Mouse (Mus musculus): ENCODE data around the gene 4930469K13Rik. TPM values are rescaled to one million over a fixed set of nuclear protein-coding genes. Genes with fewer than 3 reads are reported as not detected.
A peak's percentile ranks its signal among the peaks of the same experiment; 100 is the strongest.

Gene 4930469K13Rik
- polyA plus RNA-seq, 1 experiment from 2014 or later, result 0.91 TPM

- Histone ChIP-seq H3K4me2 (replicated peaks; ENCODE audit: low read depth, low read length) (no peak overlapping the region), H3K4me3 (ENCODE audit: low read depth, low read length) (no peak overlapping the region), H3K27me3 (ENCODE audit: control insufficient read depth, insufficient read depth, low read length) (no peaks in the 10 kb centered on the region), H3K36me3 (ENCODE audit: control insufficient read depth, insufficient read depth, low read length) (no peaks in the 10 kb centered on the region), H3K9me3 (ENCODE audit: control insufficient read depth, low read depth, low read length) (no peaks in the 10 kb centered on the region), H3K4me1 (ENCODE audit: control insufficient read depth, insufficient read depth, low read length) (no peaks in the 10 kb centered on the region), H3K27ac (ENCODE audit: low read length) (no peak overlapping the region), H3K9ac (replicated peaks; ENCODE audit: low read depth, low read length) (no peak overlapping the region)
- 73% methylated on average over 2 of the region's 2 CpGs for WGBS
- no peak for ATAC-seq (ENCODE audit: insufficient number of reproducible peaks, insufficient read depth, low FRiP score, low read depth)
Measured at GRCm38 (mm10) chr11:33975121-33975520, 123.2 kb downstream of the 4930469K13Rik start.

GRCm38 (mm10) chr11:33974341-33975040 lies 123.9 kb downstream of the 4930469K13Rik start:
- Histone ChIP-seq H3K4me2 (replicated peaks; ENCODE audit: low read depth, low read length) (no peak overlapping the region), H3K4me1 (ENCODE audit: control insufficient read depth, insufficient read depth, low read length) (no peaks in the 10 kb centered on the region), H3K9ac (replicated peaks; ENCODE audit: low read depth, low read length) (no peak overlapping the region), H3K9me3 (ENCODE audit: control insufficient read depth, low read depth, low read length) (no peaks in the 10 kb centered on the region), H3K27me3 (ENCODE audit: control insufficient read depth, insufficient read depth, low read length) (no peaks in the 10 kb centered on the region), H3K36me3 (ENCODE audit: control insufficient read depth, insufficient read depth, low read length) (no peaks in the 10 kb centered on the region), H3K4me3 (ENCODE audit: low read depth, low read length) (no peak overlapping the region), H3K27ac (ENCODE audit: low read length) (no peak overlapping the region)
- WGBS, result 32% methylated on average over 14 of the region's 14 CpGs
- no peak for ATAC-seq (ENCODE audit: insufficient number of reproducible peaks, insufficient read depth, low FRiP score, low read depth)

GRCm38 (mm10) chr11:33972114-33972513 lies 126.2 kb downstream of the 4930469K13Rik start:
- ATAC-seq (ENCODE audit: insufficient number of reproducible peaks, insufficient read depth, low FRiP score, low read depth), result no peak
- no peaks in the 10 kb centered on the region for H3K36me3 ChIP-seq (ENCODE audit: control insufficient read depth, insufficient read depth, low read length)

GRCm38 (mm10) chr11:33969199-33969598 lies 129.2 kb downstream of the 4930469K13Rik start:
- Histone ChIP-seq H3K4me1 (ENCODE audit: control insufficient read depth, insufficient read depth, low read length) (0 out of 2 replicates have a peak, but pooled peaks cover 4% of the 10 kb centered on the region), H3K9ac (replicated peaks; ENCODE audit: low read depth, low read length) (no peak overlapping the region), H3K27me3 (ENCODE audit: control insufficient read depth, insufficient read depth, low read length) (no peaks in the 10 kb centered on the region), H3K27ac (ENCODE audit: low read length) (no peak overlapping the region), H3K9me3 (ENCODE audit: control insufficient read depth, low read depth, low read length) (no peaks in the 10 kb centered on the region), H3K4me3 (ENCODE audit: low read depth, low read length) (no peak overlapping the region), H3K36me3 (ENCODE audit: control insufficient read depth, insufficient read depth, low read length) (no peaks in the 10 kb centered on the region), H3K4me2 (replicated peaks; ENCODE audit: low read depth, low read length) (no peak overlapping the region)
- 61% methylated on average over 3 of the region's 3 CpGs for WGBS
- no peak for ATAC-seq (ENCODE audit: insufficient number of reproducible peaks, insufficient read depth, low FRiP score, low read depth)

More at GRCm38 (mm10) chr11:33972114-33972513, 126.2 kb downstream of the 4930469K13Rik start:
- Histone ChIP-seq H3K9me3 (ENCODE audit: control insufficient read depth, low read depth, low read length) (no peaks in the 10 kb centered on the region), H3K4me2 (replicated peaks; ENCODE audit: low read depth, low read length) (no peak overlapping the region), H3K27ac (ENCODE audit: low read length) (no peak overlapping the region), H3K4me3 (ENCODE audit: low read depth, low read length) (no peak overlapping the region), H3K27me3 (ENCODE audit: control insufficient read depth, insufficient read depth, low read length) (no peaks in the 10 kb centered on the region), H3K9ac (replicated peaks; ENCODE audit: low read depth, low read length) (no peak overlapping the region), H3K4me1 (ENCODE audit: control insufficient read depth, insufficient read depth, low read length) (0 out of 2 replicates have a peak, but pooled peaks cover 4% of the 10 kb centered on the region)
- WGBS, result 88% methylated on average over 7 of the region's 7 CpGs

- no peaks in the 10 kb centered on the region for H3K36me3 ChIP-seq (ENCODE audit: control insufficient read depth, insufficient read depth, low read length)
- no peak overlapping the region for H3K4me3 ChIP-seq (ENCODE audit: low read depth, low read length)
- no peaks in the 10 kb centered on the region for H3K27me3 ChIP-seq (ENCODE audit: control insufficient read depth, insufficient read depth, low read length)
- 80% methylated on average over 4 of the region's 4 CpGs for WGBS
- H3K4me1 ChIP-seq (ENCODE audit: control insufficient read depth, insufficient read depth, low read length), result peaks cover 6% of the 10 kb centered on the region; the same call in 1 of the 2 replicates
- no peaks in the 10 kb centered on the region for H3K9me3 ChIP-seq (ENCODE audit: control insufficient read depth, low read depth, low read length)
- no peak overlapping the region for H3K4me2 ChIP-seq (replicated peaks; ENCODE audit: low read depth, low read length)
- no peak for ATAC-seq (ENCODE audit: insufficient number of reproducible peaks, insufficient read depth, low FRiP score, low read depth)
- no peak overlapping the region for H3K27ac ChIP-seq (ENCODE audit: low read length)
- H3K9ac ChIP-seq (replicated peaks; ENCODE audit: low read depth, low read length), result no peak overlapping the region
Measured at GRCm38 (mm10) chr11:33967708-33968107, 130.6 kb downstream of the 4930469K13Rik start.

DNA sequence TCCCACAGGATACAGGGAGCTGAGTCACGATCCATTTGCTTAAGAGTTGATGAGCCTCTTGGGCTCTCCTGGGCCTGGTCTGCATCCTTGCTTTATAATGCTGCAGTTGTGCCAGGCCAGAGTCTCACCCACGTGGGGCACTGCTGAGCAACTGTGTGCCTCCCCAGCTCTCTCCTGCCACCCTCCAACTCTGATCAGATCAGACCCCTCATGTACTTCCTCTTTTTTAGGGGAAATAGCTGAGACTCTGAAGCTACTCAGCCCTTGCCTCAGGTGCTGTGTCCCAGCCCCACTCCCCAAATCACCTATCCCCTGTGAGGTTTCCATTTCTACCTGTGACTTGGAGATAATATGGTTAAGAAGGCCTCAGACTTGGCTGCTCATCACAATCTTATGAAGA lies 133.0 kb downstream of the 4930469K13Rik start:
- no peaks in the 10 kb centered on the region for H3K9me3 ChIP-seq (ENCODE audit: control insufficient read depth, low read depth, low read length)
- no peak for ATAC-seq (ENCODE audit: insufficient number of reproducible peaks, insufficient read depth, low FRiP score, low read depth)
- H3K4me2 ChIP-seq (replicated peaks; ENCODE audit: low read depth, low read length), result no peak overlapping the region
- WGBS, result 62% methylated on average over 2 of the region's 2 CpGs
- no peak overlapping the region for H3K9ac ChIP-seq (replicated peaks; ENCODE audit: low read depth, low read length)
- H3K4me3 ChIP-seq (ENCODE audit: low read depth, low read length), result no peak overlapping the region
- H3K27me3 ChIP-seq (ENCODE audit: control insufficient read depth, insufficient read depth, low read length), result no peaks in the 10 kb centered on the region
- no peak overlapping the region for H3K27ac ChIP-seq (ENCODE audit: low read length)
- H3K4me1 ChIP-seq (ENCODE audit: control insufficient read depth, insufficient read depth, low read length), result peaks cover 8% of the 10 kb centered on the region; the same call in 1 of the 2 replicates
- H3K36me3 ChIP-seq (ENCODE audit: control insufficient read depth, insufficient read depth, low read length), result no peaks in the 10 kb centered on the region

DNA sequence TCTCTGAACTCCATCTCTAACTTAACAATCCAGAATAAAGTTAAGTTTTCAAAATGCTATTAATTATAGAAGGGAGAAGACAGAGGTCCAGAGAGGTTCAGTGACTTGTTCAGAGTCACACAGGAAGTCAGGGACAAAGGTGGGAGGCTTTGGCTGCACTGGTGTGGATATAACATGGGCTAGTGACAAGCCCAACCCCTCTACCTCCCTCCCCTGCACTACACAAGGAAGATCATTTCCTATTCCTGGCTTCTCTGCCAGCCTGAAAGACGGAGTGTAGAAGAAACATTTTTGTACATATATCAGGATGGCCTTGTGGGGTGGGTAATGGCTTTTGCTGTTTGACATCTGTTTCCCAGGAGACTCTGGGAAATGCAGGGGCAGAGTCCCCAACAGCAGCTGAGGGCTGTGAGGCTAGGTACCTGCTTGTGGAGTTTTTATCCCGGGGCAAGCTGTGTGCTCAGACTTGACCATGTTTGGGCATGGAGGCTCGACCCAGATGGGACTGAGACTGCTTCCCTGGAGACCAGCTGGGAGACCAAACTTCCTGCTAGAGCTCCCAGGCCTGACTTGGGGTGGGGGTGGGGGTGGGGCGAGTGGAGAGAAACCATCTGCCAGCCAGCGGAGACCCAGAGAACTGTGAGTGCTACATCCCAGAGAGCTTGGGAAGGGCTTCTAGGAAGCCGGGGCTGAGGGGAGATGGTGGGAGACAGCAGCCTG lies 135.5 kb downstream of the 4930469K13Rik start, which contains the start of gene Kcnmb1:
Kcnmb1 (plus strand) TSS at position 326 of the 720 bp plus-strand sequence.
- H3K4me3 ChIP-seq (ENCODE audit: low read depth, low read length), result no peak within 1 kb of the TSS
- no peak within 1 kb of the TSS for H3K4me2 ChIP-seq (replicated peaks; ENCODE audit: low read depth, low read length)
- H3K27ac ChIP-seq (ENCODE audit: low read length), result peak within 1 kb of the TSS; percentile 83
- ATAC-seq (ENCODE audit: insufficient number of reproducible peaks, insufficient read depth, low FRiP score, low read depth), result peak; percentile 86
- H3K4me1 ChIP-seq (ENCODE audit: control insufficient read depth, insufficient read depth, low read length), result peaks cover 5% of the 10 kb centered on the region; the same call in 1 of the 2 replicates
- H3K9ac ChIP-seq (replicated peaks; ENCODE audit: low read depth, low read length), result no peak within 1 kb of the TSS
- no peaks in the 10 kb centered on the region for H3K9me3 ChIP-seq (ENCODE audit: control insufficient read depth, low read depth, low read length)
- H3K27me3 ChIP-seq (ENCODE audit: control insufficient read depth, insufficient read depth, low read length), result no peaks in the 10 kb centered on the region
- whole genome bisulfite sequencing, result 8% methylated on average over 6 of the region's 6 CpGs
- H3K36me3 ChIP-seq (ENCODE audit: control insufficient read depth, insufficient read depth, low read length), result no peaks in the 10 kb centered on the region

DNA sequence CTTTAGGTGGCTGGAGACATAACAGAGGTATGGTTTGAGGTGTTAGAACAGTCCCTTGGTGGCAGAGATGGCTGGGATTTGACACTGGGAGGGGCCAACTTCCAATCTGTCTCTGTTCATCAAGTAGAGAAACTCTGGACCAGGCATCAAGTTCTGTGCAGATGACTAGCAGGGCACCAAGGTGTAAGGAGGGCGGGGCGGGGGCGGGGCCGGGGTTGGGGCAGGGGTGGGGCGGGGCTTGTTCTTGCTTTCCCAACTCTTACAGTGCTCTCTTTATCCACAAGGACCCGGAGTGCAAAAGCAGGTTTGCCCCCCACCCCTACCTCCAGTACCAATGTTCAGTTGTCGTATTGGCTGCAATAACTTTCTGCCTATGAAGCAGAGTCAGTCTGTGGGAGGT lies 136.2 kb downstream of the 4930469K13Rik start:
- 29% methylated on average over 7 of the region's 7 CpGs for WGBS
- Histone ChIP-seq H3K27ac (ENCODE audit: low read length) (peak overlapping the region; percentile 58), H3K4me1 (ENCODE audit: control insufficient read depth, insufficient read depth, low read length) (peaks cover 5% of the 10 kb centered on the region; the same call in 1 of the 2 replicates), H3K4me3 (ENCODE audit: low read depth, low read length) (no peak overlapping the region), H3K4me2 (replicated peaks; ENCODE audit: low read depth, low read length) (no peak overlapping the region), H3K36me3 (ENCODE audit: control insufficient read depth, insufficient read depth, low read length) (no peaks in the 10 kb centered on the region), H3K9me3 (ENCODE audit: control insufficient read depth, low read depth, low read length) (no peaks in the 10 kb centered on the region), H3K27me3 (ENCODE audit: control insufficient read depth, insufficient read depth, low read length) (no peaks in the 10 kb centered on the region), H3K9ac (replicated peaks; ENCODE audit: low read depth, low read length) (no peak overlapping the region)
- ATAC-seq (ENCODE audit: insufficient number of reproducible peaks, insufficient read depth, low FRiP score, low read depth), result no peak

Data from stomach, embryonic 14.5 days (tissue).